Mouse (Mus musculus) adrenal gland, postnatal 10 days (tissue): ENCODE results near the gene Lrp3. TPM values are rescaled to one million over a fixed set of nuclear protein-coding genes. Genes with fewer than 3 reads are reported as not detected.

Experiments used
- total RNA-seq, 2 experiments: library from RNA; stranded (reverse); gene quantifications; 2 replicates each; pipeline ENCODE4 v1.2.3; 2021

Gene Lrp3
- total RNA-seq, 2 experiments from 2014 or later = 15.6 to 17.7 TPM

Other genes with a start within 250 kb of the Lrp3 start
- 10 to 100 TPM; 41.6 to 51.3 TPM for gene Cebpg, start 158.9 kb downstream of the Lrp3 start, total RNA-seq
- gene Cebpa, start 96.2 kb downstream of the Lrp3 start, total RNA-seq = 100 to 1,000 TPM; 237 to 238 TPM
- gene Slc7a10, start 29.1 kb downstream of the Lrp3 start, total RNA-seq = 1 to 10 TPM; 2.0 to 3.8 TPM
- 10 to 100 TPM; 11.7 to 17.2 TPM for gene Gpatch1, start 102.9 kb upstream of the Lrp3 start, total RNA-seq
- gene Rhpn2, start 118.7 kb upstream of the Lrp3 start, total RNA-seq = 1 to 10 TPM; 4.2 to 4.5 TPM
- 1 to 10 TPM; 5.1 to 6.9 TPM for gene Faap24, start 181.3 kb upstream of the Lrp3 start, total RNA-seq
- 10 to 100 TPM; 18.2 to 26.4 TPM for gene Cep89, start 181.5 kb upstream of the Lrp3 start, total RNA-seq
- not detected for gene Slc7a9, start 233.3 kb upstream of the Lrp3 start, total RNA-seq